Mouse (Mus musculus): Measurements from ENCODE around the gene Acap2. TPM values are rescaled to one million over a fixed set of nuclear protein-coding genes. Genes with fewer than 3 reads are reported as not detected.

Gene Acap2
- total RNA-seq (2015), result 60.7 and 61.6 TPM in 2 replicates
- total RNA-seq (2017), result 90.0 and 98.9 TPM in 2 replicates

- peak; percentile 96 for ATAC-seq (ENCODE audit: poor library complexity, severe bottlenecking)
Measured at GRCm38 (mm10) chr16:31200790-31201567, at the start of gene Acap2. Gene Acap2 (minus strand): TSS chr16:31201245.

DNA sequence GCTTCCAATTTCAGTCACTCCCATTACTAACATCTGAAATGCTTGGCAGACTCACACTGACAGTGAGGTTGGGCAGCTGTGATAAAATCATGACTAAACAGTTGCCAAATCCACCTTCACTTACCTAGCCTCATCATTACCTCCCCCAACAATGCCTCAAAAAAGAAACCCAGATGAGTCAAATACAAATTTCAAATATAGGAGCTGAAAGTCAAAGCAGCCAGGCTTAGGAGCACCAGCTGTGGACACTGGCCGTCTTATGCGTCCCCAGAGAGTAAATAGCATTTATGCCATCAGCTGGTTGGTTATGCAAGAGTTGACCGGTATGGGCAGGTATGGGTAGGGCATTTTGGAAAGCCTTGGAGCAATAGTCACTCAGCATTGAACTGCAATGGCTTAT lies 48.4 kb upstream of the Acap2 start:
- ATAC-seq (ENCODE audit: poor library complexity, severe bottlenecking), result no peak

DNA sequence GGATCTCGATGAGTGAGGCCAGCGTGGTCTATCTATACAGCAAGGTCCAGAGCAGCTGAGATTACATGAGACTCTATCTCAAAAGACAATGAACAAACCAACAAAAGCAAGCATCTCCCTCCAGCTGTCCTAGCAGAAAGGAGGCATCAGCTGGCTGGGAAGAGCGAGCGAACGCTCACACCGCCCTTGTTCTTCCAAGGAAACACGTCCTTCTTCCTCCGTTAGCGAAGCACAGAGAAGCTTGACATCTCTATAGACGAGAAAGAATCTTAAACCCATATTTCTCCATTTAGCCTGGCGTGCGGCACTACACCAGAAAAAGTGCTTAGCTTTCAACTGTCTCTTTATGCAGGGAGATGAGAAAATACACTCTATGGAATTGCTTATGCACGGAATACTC lies 47.7 kb upstream of the Acap2 start:
- no peak for ATAC-seq (ENCODE audit: poor library complexity, severe bottlenecking)

- no peak for ATAC-seq (ENCODE audit: poor library complexity, severe bottlenecking)
Measured at GRCm38 (mm10) chr16:31247442-31247841, 46.4 kb upstream of the Acap2 start.

DNA sequence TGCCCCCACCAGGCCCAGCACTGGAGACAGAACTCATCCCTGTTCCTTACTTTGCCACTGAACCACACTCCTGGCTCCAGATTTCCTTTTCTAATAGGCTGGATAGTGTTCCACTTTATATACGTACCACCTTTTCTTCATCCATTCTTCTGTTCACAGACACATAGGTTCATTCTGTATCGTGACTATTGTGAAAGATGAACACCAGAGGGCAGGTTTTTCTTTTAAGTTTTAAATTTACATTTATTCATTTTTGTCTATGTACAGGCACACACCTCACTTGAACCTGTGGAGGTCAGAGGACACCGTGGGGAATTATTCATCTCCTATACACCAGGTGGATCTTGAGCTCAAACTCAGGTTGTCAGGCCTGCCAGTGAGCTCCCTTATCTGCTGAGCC lies 43.0 kb upstream of the Acap2 start:
- no peak for ATAC-seq (ENCODE audit: poor library complexity, severe bottlenecking)

DNA sequence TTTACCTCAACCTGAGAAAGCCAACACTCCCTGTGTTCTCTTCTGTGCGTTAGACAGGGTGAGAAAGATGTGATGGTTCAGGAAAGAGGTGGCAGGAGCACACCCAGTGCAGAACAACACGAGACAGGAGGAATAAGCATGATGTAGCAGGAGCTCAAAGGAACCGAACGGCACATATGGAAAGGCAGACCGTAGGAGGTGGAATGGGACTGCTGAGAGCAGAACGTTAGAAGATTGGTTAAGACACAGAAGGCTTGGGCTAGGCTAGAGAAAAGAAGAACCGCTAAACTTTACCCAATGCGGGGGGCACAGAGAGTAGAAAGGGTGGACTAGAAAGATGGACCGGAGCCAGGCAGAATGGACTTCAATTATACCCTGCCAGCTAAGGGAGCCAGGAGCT lies 40.4 kb upstream of the Acap2 start:
- no peak for ATAC-seq (ENCODE audit: poor library complexity, severe bottlenecking)

GRCm38 (mm10) chr16:31240569-31240968 lies 39.5 kb upstream of the Acap2 start:
- ATAC-seq (ENCODE audit: poor library complexity, severe bottlenecking), result no peak

GRCm38 (mm10) chr16:31238281-31238680 lies 37.2 kb upstream of the Acap2 start:
- no peak for ATAC-seq (ENCODE audit: poor library complexity, severe bottlenecking)

DNA sequence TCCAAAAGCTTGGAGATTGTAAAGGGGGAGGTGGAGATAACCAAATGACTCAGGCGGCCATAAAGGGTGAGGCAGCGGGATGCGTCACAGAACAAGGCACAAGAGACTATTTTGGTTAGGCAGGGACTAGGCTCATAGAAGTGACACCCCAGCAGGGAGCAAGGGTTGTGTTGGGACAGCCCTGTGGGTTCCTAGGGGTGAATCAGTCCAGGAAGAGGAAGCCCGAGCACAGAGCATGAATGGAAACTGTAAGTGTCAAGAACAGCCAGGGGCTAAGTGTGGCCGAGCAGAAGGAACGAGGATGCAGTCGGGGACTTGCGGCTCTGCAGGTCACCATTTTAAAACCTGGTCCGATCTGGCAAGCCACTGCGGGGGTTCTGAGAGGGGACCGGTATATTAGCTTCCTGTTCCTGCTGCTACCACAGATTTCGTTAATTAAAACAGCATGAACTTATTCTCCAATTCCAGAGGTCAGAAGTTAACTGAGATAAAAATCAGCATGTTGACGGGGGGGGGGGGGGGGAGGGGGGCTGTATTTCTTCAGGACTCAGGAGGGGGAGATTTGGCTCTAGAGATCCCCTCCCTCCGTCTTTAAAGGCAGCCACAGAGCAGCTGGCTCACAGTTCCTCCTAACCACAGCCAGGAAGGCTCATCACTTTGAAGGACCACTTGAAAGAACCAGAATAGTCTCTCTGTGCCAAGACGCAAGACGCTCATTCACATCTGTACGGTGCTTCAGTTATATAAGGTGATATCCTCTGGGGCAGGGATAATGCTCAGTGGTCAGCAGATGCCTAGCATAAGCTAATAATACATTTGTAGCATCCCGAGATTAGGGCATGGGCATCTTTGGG lies 34.6 kb upstream of the Acap2 start:
- ATAC-seq (ENCODE audit: poor library complexity, severe bottlenecking), result peak; percentile 76

DNA sequence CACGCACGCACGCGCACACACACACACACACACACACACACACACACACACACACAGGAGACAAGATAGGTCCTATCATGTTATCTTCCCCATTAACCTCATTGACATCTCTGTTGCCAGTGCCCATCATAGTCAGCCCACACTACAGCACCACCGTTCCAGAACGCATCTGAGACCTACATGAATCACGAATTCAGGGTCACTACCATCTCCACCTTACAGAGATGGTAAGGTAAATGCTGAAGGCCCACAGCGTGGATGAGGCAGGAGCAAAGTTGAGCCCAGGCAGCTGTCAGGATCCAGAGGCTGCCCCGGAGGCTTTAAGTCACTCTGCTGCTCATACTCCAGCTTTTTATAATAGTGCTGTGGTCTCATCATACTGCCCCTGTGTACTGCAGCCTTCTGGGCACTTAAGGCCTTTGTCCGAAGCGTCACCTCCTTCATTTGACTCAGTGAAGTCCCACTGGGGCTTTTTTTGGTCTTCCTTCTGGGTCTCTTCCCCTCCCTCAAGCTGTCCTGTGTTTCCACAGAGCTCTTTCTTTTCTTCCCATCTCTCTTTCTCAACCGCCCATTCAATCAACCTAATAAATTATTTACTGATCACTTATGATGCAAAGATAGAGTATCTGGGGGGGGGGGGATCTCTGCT lies 33.9 kb upstream of the Acap2 start:
- no peak for ATAC-seq (ENCODE audit: poor library complexity, severe bottlenecking)

GRCm38 (mm10) chr16:31234356-31234755 lies 33.3 kb upstream of the Acap2 start:
- ATAC-seq (ENCODE audit: poor library complexity, severe bottlenecking), result no peak

DNA sequence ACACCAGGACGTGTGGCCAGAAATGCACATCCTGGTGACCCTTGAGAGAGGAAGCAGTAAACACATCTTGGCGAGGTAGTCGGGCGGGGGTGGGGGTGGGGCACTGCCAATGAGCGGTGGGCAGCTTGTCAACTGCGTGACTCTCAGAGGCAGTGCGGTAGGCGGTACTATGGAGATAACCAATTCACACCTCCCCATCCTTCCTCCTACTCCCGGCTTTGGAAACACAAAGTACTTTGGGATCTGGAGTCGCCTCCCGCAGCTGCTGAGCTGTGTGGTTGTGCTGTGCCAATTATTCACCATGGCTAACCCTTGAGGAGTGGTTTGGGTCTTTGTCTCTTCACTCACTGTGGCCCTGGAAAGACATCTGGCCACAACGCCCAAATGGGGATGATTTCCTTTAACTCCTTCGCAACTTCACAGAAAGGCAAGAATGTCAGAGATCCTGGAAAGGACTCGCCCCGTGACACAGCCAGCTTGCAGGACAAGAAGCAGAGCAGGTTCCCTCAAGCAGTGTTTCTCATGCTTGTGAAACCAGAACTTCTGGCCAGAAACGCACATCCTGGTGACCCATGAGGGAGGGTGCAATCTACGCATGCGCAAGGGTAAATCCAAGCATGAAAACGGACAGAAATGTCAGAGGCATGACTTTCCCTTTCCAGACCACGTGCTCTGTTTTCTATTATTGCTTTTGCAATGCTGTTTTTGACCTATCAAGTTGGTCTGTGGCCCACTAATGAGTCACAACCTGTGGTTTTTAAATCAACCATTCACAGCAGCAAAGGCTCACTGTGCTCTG lies 32.7 kb upstream of the Acap2 start:
- peak; percentile 77 for ATAC-seq (ENCODE audit: poor library complexity, severe bottlenecking)

DNA sequence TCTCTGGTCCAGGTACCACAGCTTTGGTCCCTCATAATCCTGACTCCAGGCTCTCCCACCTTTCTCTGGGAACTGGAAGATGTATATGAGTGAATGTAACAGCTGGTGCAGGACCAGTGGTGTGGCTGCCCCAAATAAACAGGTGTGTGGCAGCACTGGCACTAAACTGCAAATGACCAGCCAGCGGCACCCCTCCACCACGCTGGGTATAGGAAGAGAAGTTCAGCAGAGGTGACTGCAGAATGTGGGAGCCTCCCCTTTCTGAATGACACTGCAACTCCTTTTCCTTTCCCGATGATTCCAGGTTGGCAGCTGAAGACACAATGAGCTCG lies 32.1 kb upstream of the Acap2 start:
- ATAC-seq (ENCODE audit: poor library complexity, severe bottlenecking), result no peak

DNA sequence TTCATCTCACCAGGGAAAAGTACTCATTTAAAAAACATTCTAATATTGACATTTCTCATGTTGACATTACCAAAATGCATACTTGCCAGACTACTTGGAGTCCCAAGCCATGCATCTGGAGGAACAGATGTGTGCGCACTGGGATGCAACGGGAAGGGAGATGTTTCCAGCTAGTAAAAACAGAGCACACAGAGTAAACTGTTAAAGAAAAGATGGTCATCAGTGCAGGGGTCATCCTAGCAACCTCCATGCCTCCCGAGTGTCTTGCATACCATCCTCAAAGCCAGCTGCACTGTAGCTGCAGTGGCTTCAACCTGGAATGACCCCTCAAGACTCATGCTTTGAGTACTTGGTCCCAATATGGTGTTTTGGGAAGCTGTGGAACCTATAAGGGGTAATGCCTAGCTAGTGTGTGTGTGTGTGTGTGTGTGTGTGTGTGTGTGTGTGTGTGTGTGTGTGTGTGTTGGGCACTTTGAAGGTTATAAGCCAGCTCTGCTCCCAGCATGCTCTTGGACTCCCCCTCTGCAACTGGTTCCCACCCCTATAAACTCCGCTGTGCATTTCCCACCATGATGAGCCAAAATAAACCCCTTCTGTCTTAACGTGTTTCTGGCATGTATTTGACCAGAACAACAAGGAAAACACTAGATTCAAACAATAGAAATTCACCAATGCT lies 31.6 kb upstream of the Acap2 start:
- no peak for ATAC-seq (ENCODE audit: poor library complexity, severe bottlenecking)

- no peak for ATAC-seq (ENCODE audit: poor library complexity, severe bottlenecking)
Measured at GRCm38 (mm10) chr16:31231591-31231990, 30.5 kb upstream of the Acap2 start.

DNA sequence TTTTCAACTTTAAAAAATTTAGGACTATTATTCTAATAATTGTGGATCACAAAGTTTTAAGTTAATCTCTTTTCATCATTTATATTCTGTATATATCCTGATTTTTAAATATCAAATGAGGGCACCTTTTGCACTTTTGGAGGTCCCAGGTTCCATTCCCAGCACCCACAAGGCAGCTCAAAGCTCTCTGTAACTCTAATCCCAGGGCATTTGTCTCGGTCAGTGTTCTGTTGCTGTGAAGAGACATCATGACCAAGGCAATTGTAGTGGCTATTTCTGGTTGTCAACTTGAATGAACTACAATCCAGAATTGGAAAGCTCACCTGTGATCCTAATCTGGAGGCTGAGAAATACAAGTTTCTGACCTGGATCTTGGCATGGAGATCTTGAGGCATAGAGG lies 26.7 kb upstream of the Acap2 start:
- no peak for ATAC-seq (ENCODE audit: poor library complexity, severe bottlenecking)

GRCm38 (mm10) chr16:31215271-31215670 lies 14.2 kb upstream of the Acap2 start:
- no peak for ATAC-seq (ENCODE audit: poor library complexity, severe bottlenecking)

DNA sequence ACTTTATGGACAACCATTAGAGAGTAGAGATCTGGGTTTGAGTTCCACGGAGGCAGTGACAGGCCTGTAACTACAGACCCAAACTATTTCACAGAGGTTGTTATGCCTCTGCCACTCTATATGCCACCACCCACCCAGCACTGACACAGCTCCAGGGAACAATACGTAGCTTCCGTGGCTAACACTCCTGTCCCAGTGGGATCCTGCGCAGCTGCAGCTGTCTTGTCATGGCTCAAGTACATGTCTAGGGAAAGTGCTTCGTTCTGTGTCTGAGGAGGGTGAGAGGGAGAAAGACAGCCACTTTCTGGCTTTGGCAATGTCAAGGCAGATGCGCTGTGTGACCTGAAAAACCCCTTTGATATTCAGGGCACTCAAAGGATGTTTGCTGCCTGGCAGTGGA lies 12.4 kb upstream of the Acap2 start:
- no peak for ATAC-seq (ENCODE audit: poor library complexity, severe bottlenecking)

DNA sequence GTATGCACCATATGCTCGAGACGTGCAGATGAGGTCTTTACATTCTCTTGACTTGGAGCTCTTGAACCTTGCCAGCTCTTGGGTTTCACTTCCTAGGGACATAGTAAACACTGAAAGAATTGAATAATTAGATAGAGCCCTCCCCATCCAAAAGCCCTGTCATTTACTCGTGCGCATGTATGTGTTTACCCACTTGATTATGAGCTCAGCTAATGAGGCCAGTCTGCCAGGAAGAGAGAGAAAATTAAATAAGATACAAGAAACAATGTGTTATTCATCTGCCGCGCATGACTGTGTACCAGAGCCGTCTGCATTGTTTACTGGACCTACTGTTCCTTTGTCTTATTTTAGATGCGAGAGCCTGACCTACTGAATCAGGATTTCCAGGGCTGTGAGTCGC lies 10.5 kb upstream of the Acap2 start:
- no peak for ATAC-seq (ENCODE audit: poor library complexity, severe bottlenecking)

DNA sequence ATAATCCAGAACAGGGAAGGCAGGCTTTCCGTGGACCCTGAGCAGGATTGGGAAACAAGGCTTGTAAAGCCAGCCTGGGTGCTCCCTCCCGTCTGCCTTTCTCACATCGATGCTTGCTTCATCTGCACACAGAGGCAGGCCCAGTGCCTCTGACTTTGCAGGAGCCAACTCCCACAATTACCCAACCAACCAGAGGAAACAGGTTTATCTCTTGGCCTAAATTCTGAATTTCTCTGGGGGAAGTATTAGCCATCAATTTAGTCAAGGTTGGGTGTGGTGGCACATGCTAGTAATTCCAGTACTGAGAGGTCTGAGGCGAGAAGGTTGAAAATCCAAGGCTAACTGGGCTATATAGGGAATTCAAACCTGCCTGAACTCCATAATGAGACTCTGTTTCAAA lies 9.4 kb upstream of the Acap2 start:
- ATAC-seq (ENCODE audit: poor library complexity, severe bottlenecking), result peak; percentile 65

Measured in megakaryocyte, adult 5-6 weeks (primary cell).